Mouse (Mus musculus) olfactory bulb, adult 2 months (tissue): ENCODE measurements around the gene Plbd1.

Source experiments
- CTCF ChIP-seq: fragments of 200-500 bp; IDR thresholded peaks from 2 replicates; pipeline ENCODE4 v1.5.1; 2012; ENCODE audit warnings: low read depth, mild to moderate bottlenecking, low read length, moderate library complexity; ENCODE audit not compliant: insufficient read depth
- POLR2A ChIP-seq: fragments of 200-500 bp; IDR thresholded peaks from 2 replicates; pipeline ENCODE4 v1.6.1; 2012; ENCODE audit warnings: mild to moderate bottlenecking, low read depth, low read length, moderate library complexity; ENCODE audit not compliant: insufficient read depth

DNA sequence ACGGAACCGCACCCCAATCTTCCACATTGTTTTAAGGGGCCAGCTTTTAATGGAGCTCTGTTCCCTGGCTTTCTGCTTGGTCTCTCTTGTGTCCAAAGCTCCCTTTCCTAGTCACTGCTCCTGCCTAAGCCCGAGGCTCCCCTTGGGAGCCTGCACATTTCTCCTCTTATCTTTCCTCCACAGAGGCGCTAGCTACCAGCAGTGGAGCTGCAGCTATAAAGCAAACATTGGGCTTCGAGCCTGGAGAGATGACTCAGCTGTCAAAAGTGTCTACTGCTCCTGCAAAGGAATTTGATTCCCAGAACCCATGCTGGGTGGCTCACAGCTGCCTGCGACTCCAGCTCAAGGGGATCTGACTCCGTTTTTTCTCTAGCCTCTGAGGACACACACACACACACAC lies 10.7 kb upstream of the Plbd1 start:
- TF ChIP-seq CTCF, result no peak
- no peak for TF ChIP-seq POLR2A
